Mouse (Mus musculus) liver, adult (tissue): Measurements from ENCODE around the gene Cfap299.

Experiments used
- GATA4 ChIP-seq: IDR thresholded peaks from 2 replicates; pipeline ENCODE4 v1.6.1; 2014; ENCODE audit warnings: mild to moderate bottlenecking, low read length; ENCODE audit not compliant: insufficient replicate concordance

Cfap299 gene

GRCm38 (mm10) chr5:98328848-98329624 is at the start of gene Cfap299:
Gene Cfap299 (plus strand): TSS chr5:98329304.
- no peak for TF ChIP-seq GATA4

DNA sequence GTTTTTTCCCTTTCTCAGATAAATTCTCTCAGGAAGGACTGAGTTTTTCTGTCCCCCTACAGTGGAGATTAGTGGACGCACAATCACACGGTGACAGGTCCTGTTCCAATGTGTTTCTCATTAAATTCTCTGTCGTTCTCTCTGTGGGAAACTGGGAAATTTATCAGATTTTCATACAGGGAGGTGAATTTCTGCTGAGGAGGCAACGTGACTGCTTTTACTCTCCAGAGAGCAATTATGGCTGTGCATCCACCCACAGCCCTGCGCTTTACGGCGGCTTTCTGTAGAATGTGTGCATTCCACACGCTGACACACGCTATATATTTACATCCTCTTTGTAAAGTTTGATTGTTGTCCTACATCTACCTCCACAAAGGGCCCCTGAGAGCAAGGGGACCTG is 47.1 kb upstream of the Cfap299 start:
- TF ChIP-seq GATA4 = no peak

DNA sequence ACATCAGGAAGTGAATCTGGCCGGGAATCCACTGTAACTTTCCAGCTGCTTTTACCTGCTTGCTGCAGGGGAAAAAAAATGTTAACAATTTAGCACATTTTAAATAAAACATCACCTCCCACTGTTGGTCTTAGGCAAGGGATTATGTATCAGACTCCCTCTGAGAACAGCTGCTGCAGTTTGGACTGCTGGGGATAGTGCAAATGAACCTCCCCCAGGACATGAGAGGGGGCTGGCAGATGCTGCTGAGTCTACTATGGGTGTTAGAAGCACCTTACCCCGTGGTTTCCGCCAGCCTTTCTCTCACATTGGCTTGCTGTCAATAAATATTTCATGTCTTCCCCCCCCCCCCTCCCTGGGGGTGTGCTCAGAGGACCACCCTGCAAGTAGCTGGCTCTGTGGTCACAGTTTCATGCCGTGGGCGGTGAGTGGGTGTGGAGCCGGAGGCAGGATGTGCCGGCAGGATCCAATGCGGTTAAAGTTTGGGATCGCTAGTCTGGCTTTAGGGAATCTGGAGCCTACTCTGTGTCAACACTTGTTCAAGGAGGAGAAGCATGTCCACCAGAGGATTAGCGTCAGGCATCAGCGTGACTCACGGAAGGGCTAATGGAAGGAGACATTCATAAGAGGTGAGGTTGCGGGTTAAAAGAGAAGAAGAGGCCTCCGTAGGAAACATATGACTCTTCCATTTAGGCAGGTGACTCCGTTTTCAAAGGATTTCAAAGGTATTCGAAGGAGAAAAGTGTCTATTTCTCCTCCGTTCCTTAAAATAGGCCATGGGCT is 45.2 kb upstream of the Cfap299 start:
- TF ChIP-seq GATA4 = no peak

GRCm38 (mm10) chr5:98290642-98291041 is 38.5 kb upstream of the Cfap299 start:
- no peak for TF ChIP-seq GATA4

DNA sequence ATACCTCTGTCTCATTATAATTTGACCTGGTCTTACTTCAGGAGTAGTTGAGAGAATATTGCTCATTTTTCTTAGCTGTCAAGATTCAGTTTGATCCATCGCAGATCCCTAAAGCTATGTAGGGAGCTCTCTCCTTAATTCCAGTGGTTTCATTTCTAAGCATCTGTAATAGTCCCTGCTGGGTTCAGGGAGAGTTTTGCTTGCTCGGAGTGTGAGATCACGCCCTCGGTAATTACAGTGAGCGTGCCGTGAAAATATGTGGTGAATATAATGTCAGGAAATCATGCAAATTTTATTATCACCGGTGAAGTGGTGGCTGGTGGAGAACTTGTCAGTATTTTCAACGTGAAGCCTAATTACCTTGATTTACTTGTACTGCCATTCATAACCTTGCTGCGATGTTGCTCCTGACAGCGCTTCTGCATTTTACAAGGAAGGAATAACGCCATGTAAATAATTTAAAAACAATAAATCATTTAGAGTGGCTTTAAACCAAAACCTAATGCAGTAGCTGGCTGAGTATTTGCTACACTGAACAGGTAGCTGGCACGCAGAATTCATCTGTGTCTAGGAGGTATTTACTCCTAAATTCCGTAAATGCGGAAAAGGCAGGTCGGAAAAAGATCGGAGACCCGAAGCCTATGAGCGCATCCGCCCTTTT is 36.6 kb upstream of the Cfap299 start:
- no peak for TF ChIP-seq GATA4

DNA sequence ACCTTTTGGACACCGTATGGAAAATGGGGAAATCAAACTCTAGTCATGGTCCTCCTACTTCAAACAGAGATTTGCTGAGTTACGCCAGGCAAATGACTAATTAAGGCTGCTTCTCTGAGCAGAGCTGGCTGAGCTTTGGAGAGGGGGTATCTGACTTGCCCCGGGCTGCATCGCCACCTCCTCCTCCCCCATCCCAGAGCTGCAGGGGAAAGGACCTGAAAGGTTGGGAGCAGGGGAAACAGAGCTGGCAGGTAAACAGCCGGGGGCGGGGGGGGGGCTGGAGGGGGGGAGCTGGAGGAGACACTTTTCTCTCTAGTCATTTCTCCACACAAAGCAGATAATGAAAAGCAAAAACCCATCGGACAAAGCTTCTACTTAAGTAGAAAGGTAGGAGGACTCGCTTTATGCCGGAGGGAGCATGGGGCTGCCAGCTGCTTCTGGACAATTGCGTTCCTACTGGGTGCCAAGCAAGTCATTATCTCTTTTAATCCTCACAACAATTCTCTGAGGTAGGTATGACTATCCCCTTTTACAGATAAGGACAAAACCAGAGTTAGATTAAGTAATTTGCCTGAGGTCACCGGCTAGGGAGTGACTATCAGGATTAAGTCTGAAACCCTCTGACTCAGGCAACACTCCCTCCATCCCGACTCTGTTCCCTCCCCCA is 35.9 kb upstream of the Cfap299 start:
- no peak for TF ChIP-seq GATA4

- TF ChIP-seq GATA4 = no peak
These were observed 29.0 kb upstream of the Cfap299 start for GRCm38 (mm10) chr5:98300079-98300478.

DNA sequence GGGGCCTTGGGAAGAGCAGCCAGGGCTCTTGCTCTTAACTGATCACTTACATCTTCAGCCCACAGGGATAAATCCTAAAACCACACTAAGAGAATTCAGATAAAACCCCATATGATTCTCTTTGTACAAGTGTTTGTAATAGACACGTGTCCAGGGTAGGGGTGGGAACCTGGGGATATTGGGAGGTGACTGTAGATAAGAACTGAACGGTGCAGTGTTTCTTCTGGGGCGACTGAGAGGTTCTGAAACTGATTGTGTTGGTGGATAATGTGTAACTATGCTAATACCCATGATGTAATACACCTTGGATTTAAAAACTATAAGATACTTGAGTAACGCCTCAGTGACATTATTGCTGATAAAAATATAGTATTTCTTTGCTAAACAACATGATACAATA is 23.4 kb upstream of the Cfap299 start:
- TF ChIP-seq GATA4 = no peak

DNA sequence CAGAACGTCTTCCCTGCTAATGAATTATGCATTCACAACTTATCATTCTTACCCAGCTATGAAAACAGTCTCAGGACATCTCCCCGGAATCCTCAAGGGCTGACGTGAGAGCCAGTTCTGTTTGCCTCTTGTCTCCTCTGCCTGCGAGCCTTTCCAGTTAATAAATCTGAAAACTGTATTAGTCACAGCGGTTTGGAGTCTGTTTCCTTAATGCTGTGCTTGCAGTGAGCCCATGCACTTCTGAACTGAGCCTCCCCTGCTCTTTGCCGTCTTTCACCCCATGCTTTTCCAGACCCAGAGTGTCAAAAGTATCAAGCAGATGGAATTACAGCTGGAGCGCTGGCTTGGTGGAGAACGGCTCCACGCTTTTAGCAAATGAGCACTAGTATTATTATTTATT is 22.6 kb upstream of the Cfap299 start:
- no peak for TF ChIP-seq GATA4

DNA sequence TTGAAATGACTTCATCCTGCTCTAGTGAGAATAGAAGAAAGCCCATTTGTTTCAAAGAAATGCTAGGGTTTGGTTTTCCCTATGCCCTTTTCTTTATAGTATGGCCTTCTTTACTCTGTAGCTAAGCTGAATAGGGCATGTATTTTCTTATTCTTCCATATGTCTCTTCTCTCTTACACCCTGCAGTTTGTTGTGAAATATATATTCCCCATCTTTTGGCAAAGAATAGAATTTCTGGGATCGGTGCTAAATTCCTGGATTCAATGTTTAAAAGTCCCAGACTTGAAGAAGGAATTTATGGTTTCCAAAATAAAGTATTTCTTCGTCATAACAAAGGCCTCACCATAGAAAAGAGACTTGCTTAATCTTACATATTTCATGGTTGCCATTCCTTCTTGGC is 2.5 kb upstream of the Cfap299 start:
- no peak for TF ChIP-seq GATA4

DNA sequence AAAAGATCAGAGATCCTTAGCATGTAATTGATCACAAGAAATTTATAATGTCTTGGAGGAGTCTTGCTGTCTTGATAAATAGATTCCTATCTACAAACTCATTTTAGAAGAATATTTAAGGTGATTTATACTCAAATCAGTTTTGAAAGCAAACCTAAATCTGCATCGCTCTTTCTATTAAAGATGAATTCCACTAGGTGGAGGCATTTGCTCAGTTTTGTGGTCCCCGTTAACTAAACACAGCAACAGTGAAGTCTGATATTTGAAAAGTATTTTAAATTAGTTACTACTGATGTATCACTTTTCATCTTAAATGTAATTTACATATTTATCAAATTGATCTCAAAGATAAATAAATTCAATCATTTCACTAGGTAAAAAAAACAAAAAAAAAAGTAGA is 15.5 kb downstream of the Cfap299 start:
- no peak for TF ChIP-seq GATA4

GRCm38 (mm10) chr5:98346067-98346466 is 17.0 kb downstream of the Cfap299 start:
- no peak for TF ChIP-seq GATA4

DNA sequence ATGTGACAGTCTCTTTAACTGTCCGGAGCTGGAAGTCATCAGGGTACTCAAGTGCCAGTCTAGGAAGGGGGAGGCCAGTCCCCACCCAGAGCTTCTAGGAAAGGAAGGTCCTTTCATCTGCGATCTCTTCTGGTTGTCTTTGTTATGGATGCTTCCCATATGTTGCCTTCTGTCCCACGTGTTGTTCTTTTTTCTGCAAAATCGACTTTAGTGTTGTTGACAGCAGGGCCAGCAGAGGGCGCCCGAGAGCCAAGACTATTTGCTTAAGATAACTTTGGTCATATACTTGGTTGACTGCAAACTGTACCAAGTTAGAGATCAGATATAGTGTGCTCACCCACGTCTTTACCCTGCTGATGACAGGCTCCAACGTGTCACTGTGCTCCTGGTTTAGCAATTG is 19.5 kb downstream of the Cfap299 start:
- no peak for TF ChIP-seq GATA4

GRCm38 (mm10) chr5:98359912-98360311 is 30.8 kb downstream of the Cfap299 start:
- TF ChIP-seq GATA4 = no peak

DNA sequence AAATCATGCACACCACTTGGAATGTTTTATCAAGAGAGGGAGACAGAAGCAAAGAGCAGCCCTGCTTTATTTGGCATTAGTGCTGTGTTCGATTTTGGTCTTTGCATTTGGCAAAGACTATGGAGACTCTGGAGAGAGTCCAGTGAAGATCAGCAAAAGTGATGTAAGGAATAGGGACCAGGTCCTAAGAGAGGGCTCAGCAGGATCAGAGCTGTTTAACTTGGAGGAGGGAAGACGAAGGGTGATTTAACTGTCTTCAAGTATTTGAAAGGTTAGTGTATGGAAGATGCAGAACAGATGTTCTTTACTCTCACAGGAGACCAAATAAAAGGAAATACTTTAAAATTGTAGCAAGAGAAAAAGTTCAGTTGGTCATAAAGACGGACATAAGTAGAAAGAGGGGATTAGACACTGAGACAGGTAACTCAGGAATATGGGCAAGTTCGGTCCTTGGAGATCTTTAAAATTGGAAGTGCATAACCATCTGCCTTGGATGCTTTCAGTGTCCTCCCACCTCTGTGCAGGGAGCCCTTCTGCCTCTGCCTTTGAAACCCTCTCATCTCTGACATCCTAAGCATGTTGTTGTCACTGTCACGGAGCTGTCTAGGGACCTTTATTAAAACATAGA is 31.8 kb downstream of the Cfap299 start:
- TF ChIP-seq GATA4 = no peak
